Mouse (Mus musculus) c-Kit-positive CD71-positive TER-119-positive erythroid progenitor cells, embryonic 14.5 days (primary cell): ENCODE data around the gene Tmem145.
A peak's percentile ranks its signal among the peaks of the same experiment; 100 is the strongest.

ENCODE experiments used
- DNase-seq: peaks from one replicate; pipeline ENCODE4 v3.0.0-alpha.2; 2013; ENCODE audit warnings: low spot score

Tmem145 gene

DNA sequence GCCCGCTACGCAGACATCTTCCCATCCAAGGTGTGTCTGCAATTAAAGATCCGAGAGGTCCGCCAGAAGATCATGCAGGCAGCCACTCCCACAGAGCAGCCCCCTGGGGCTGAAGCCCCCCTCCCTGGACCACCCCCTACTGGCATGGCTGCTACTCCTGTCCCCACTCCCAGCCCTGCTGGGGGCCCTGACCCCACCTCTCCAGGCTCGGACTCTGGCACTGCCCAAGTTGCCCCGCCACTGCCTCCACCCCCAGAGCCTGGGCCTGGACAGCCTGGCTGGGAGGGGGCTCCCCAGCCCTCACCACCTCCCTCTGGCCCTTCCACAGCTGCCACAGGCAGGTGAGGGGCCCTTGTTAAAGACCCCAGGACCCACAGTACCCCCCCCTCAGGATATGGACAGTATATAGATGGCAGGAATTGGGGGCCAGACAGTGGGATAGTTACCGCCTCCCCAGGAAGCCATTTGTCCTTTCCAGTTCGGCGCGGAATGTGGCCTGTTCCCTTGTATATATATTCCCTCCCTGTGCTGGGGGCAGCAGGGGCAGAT is 12.6 kb upstream of the Tmem145 start:
- DNase-seq: no peak

DNA sequence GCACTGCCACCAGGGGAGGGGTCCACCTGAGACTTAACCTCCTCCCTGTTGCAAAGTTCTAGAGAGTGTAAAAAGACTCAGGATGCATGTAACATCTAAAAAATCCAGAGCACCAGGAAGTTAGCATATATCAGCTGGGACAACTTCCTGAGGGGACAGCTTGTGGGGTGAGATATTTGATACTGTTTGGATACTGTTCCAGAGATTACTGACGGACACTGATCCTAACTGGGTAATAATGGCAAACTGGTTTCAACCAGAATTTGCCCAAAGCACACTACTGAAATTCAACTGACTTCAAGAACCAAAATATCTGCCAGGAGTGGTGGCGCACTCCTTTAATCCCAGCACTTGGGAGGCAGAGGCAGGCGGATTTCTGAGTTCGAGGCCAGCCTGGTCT is 11.4 kb upstream of the Tmem145 start:
- no peak for DNase-seq

DNA sequence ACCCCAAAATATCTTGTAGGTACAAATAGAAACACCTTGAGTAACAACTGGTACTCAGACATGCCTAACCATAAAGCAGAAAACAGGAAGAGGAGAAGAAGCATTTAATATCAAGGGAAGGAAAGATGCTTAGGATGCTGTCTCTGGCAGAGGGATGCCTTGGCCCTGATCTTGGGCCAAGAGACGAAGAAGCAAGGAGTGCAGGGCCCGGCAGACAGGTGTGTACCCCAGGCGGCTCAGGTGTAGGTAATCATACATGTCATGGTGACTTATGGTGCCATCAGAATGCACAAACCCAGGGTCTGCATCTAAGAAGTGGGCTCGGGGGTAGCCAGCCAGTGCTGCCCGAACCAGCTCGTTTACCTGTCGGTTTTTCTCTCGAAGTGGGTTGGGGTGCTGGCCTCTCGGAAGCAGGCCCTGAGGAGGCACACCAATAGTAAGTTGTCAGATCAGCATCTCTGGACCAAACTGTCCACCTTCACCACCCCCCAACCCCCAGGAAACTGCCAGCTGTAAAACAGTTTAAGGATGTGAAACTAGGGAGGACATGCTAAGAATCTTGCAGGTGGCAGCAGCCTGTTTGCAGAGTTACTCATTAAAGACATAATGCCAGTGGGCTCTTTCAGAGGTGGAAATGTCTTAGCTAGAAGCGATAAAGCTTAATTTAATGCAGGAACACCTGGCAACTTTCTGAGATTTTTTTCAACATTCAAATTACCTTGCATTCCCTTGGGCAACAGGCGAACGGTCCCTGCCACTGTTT is 10.8 kb upstream of the Tmem145 start:
- no peak for DNase-seq

- no peak for DNase-seq
Observed at GRCm38 (mm10) chr7:25296945-25297453, 8.9 kb upstream of the Tmem145 start.

DNA sequence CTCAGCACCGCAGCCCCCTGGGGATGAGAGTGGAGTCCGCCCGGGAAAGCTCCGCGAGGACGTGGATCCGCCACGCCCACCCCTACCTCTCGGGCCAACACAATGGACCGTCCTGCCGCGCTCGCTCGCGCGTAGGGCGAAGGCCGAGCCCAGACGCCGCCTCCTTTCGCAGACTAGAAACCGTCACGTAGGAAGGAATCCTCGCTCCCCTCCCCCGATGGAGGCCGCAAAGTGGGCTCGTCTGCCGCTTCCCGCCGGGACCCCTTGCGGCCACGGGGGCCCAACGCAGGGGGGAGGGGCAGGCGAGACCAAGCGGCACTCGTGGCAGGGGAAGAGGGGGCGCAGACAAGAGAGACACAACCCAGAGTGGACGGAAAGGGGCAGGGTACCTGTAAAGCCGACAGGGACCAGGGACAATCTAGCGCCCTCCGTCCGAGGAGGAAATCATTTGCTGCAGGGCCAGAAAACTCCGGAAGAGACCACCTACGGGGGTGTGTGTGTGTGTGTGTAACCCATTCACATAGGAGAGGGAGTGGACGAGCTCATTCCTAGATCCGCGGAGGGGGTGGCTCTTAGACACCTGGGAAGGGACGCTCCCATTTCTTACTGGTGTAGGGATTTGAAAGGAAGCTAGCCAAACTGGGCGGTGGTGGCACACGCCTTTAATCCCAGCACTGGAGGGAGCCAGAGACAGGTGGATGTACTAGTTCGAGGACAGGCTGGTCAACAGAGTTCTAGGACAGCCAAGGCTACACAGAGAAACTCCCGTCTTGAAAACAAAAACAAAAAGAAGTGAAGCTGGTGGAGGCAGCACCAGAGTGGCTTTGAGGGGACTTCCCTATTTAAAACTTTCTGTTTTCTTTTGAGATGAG is 8.2 kb upstream of the Tmem145 start, which contains the start of gene Pafah1b3:
Gene Pafah1b3 (minus strand): TSS at position 533 of the 872 bp plus-strand sequence.
- DNase-seq: peak; percentile 59

DNA sequence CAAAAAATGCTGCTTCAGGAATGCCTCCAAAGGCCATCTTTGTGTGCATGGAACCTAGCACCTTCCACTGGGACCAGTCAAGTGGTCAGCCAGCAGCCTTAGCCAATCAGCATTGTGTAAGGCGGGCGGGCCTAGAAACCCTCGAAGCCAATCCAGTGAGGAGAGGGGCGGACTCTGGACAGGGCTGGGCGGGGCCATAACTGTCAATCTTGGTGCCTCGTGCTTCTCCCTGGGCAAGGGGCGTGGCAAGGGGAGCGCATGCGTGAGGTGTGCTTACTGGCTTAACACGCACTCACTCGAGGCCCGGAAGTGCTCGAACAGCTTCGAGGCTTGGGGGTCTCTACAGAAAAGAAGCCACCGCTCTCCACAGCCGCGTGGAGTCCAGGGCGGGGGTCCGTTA is 4.8 kb upstream of the Tmem145 start, which contains the start of gene Prr19:
Gene Prr19 (plus strand): TSS at position 349 of the 400 bp plus-strand sequence.
- no peak for DNase-seq

DNA sequence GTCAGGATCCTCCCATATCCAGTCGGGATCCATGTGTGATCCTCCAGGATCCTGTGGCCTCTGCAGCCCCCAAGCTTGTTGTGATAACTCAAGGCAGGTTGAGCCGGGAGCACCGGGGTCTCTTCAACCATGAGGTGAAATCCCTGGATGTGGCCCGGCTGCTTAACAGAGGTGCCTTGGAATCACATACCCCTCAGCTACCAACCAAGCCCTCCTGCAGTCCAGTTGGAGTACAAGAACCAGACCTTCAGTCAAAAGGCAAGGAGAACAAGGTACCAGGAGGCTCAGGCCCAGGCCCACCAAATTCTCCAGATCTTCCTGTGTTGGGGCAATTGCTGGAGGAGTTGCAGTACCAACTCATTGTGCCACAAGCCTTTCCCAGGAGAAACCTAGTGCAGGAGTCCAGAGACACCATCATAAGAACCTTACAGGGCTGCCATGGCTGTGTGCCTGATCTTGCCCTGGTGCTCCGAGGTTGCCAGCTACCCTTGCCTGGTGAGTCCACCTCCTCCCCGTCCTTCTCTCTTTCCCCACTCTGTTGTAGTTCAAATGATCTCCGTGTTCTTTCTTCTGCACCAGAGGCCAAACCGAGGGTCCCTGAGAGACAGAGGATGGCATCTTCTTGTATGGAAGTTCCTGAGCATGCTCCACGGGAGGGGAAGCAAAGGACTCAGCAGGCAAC is 2.8 kb upstream of the Tmem145 start:
- DNase-seq: no peak

DNA sequence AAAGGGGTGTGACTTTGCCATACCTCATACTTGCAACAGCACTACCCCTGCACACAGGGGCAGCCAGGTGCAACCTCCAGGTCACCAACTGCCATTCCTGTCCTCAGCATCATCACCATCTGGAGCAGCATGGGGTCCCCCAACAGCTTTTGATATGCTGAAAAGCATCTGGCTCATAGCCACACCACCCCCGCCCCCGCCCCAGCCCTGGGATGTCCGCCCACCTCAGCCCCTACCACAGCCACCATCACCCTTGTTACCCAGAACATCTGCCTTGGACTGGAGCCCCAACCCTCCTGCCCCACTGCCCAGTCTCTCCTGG is 2.3 kb upstream of the Tmem145 start:
- DNase-seq: no peak

- DNase-seq: no peak
Observed at GRCm38 (mm10) chr7:25305481-25305880, 425 bp upstream of the Tmem145 start.

GRCm38 (mm10) chr7:25306614-25306996 is 699 bp downstream of the Tmem145 start:
- DNase-seq: no peak

- DNase-seq: no peak
Observed at GRCm38 (mm10) chr7:25308702-25309318, 2.9 kb downstream of the Tmem145 start.

DNA sequence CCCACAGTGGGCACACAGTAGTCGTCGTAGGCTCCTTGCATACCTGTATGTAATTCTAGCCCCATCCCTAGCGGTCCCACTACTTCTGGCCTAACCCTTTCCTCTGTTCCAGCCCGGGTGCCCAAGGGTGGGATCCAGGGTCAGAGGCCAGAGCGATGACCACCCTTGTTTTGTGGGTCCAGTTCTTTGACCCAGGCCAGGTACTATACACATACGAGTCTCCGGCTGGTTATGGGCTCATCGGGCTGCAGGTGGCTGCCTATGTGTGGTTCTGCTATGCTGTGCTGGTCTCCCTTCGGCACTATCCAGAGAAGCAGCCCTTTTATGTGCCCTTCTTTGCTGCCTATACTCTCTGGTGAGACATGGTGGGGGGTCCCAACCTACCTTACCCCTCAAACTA is 3.5 kb downstream of the Tmem145 start:
- no peak for DNase-seq

- no peak for DNase-seq
Observed at GRCm38 (mm10) chr7:25311193-25311592, 5.3 kb downstream of the Tmem145 start.

DNA sequence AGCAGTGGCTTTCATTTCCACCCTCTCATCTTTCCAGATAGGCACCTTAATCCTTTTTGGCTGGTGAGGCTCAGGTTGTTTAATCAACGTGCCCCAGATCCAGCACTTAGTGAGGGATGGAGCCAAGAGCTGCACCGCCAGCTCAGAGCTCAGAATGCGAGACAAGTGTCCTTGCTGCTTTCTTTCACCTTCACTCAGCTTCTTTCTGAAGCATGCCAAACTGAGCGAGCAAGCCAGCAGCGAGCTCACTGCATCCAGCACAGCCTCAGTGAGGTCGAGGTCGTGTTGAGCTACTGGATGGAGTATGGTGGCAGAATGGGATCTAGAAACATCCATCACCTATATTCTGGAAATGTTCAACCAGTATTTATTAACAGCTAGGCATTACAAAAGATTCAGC is 7.4 kb downstream of the Tmem145 start:
- DNase-seq: no peak

GRCm38 (mm10) chr7:25314606-25315305 is 8.8 kb downstream of the Tmem145 start:
- no peak for DNase-seq

- no peak for DNase-seq
Observed at GRCm38 (mm10) chr7:25315306-25316041, 9.6 kb downstream of the Tmem145 start.

DNA sequence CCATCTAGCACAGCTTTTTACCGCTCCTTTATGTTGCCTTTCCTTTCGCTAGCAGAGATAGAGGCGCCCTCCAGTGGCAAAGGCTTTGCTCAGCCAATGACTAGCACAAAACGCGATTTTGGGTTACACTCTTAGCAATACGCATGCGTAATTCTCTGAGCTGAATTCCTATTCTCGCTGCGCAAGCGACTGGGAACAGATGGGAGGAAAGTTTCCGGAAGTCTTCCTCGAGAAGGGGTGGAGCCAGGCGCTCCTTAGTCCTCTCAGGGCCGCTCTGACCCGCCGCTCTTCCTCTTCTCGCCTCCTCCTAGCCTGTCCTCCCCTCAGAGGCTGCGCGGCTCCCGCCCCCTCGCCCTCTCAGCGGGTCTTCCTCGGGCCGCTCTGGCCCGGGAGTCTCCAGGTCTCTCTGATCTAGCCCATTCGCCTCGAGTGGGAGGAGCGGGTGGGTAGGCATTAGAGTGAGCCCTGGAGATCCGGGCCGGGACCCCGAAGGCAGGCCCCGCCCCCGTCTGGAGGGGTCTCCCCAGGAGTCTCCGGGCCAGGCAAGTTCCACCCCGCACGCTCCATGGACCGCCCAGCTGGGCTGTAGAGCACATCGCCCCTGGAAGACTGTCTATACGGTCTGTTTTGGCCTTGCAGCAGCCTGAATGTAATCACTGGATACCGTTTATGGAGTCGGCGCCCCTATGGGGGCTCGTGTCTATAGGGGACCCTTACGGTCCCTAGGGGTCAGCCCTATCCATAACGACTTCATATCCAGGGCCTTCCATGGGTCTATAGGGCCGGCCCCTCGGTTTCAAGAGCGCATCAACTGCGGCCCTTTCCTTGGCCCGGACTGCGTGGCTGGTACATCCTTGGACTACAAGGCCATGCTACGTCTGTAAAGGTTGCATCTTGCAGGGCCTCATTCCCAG is 10.9 kb downstream of the Tmem145 start, which contains the start of gene Megf8:
Gene Megf8 (plus strand): TSS at position 633 of the 914 bp plus-strand sequence.
- peak; percentile 87 for DNase-seq

DNA sequence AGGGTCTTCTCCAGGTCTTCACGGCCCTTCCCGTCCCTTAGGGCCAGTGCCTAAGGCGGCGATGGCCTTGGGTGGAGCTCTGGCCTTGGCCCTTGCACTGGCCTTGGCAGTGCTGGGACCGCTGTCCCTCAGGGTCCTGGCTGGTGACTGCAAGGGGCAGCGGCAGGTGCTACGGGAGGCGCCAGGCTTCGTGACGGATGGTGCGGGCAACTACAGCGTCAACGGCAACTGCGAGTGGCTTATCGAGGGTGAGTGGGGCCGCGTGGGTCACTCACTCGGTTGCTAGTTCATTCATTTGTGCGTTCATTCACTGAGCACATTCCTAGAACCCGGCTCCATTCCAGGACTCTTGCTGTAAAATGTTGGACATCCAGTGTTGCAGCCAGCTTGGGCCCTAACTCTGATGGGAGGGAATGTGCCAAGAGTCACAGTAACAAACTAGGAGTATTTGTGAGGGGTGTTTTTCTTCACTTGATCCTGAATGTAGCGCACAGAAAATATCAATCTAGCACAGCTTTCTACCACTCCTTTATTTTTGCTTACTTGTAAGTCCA is 11.6 kb downstream of the Tmem145 start:
- DNase-seq: no peak

- DNase-seq: no peak
Observed at GRCm38 (mm10) chr7:25322058-25322484, 16.2 kb downstream of the Tmem145 start.
